Comparison of ENCODE assay signal across 10 mouse cellular contexts in genomic region chr3:90586906-90587305, GRCm38 (mm10). TPM values are rescaled to one million over a fixed set of nuclear protein-coding genes. Genes with fewer than 3 reads are reported as not detected.
DNase-seq lines count a peak whose midpoint lies in the region; ATAC-seq and TF ChIP-seq lines count a peak whose summit lies in the region.
"Had no signal": no experiment of that assay in that cellular context is flagged by ENCODE, and none has a peak within 500 bp of the region (broad histone marks: within the 10 kb centered on the region; RNA-seq: fewer than 3 reads in every experiment).

No protein-coding gene starts in this region.

- ATAC-seq in forebrain, embryonic 16.5 days, result no peak

- 7% methylated on average over 10 of the region's 10 CpGs for WGBS in macrophage (ENCODE audit: missing documents)
- WGBS in thymus, adult 2 months, result 4% methylated on average over 10 of the region's 10 CpGs
- WGBS in forebrain, embryonic 16.5 days, result 75% methylated on average over 10 of the region's 10 CpGs

- no peaks in the 10 kb centered on the region for H3K36me3 ChIP-seq in macrophage (ENCODE audit: inconsistent target)
- H3K36me3 ChIP-seq in thymus, adult 2 months (ENCODE audit: control insufficient read depth, insufficient read depth, low read length), result no peaks in the 10 kb centered on the region
- no peaks in the 10 kb centered on the region for H3K36me3 ChIP-seq in forebrain, embryonic 16.5 days (ENCODE audit: control insufficient read depth, insufficient read depth)

- H3K4me2 ChIP-seq in forebrain, embryonic 16.5 days (ENCODE audit: low read length), result no peak overlapping the region

- H3K79me2 ChIP-seq in macrophage (ENCODE audit: inconsistent target), result no peaks in the 10 kb centered on the region

- 0 out of 2 replicates have a peak, but pooled peaks have one; percentile 41 for TF ChIP-seq POLR2A in thymus, adult 2 months (IDR thresholded peaks at IDR 0.05; ENCODE audit: control insufficient read depth, extremely low read depth, insufficient read depth, low read length, poor library complexity)

- peaks cover 39% of the 10 kb centered on the region for H3K4me1 ChIP-seq in thymus, adult 2 months (replicated peaks; ENCODE audit: control insufficient read depth, insufficient read depth, low read length)
- no peaks in the 10 kb centered on the region for H3K4me1 ChIP-seq in forebrain, embryonic 16.5 days (replicated peaks; ENCODE audit: control insufficient read depth, insufficient read depth, low read length)

- H3K27ac ChIP-seq in macrophage, result peak overlapping the region; percentile 93
- H3K27ac ChIP-seq in thymus, adult 2 months (ENCODE audit: control insufficient read depth, insufficient read depth, low read length), result peak overlapping the region; percentile 93
- H3K27ac ChIP-seq in forebrain, embryonic 16.5 days (ENCODE audit: low read length), result no peak overlapping the region

- H3K27me3 ChIP-seq in thymus, adult 2 months (ENCODE audit: control insufficient read depth, insufficient read depth, low read length), result no peaks in the 10 kb centered on the region
- H3K27me3 ChIP-seq in forebrain, embryonic 16.5 days (replicated peaks; ENCODE audit: control insufficient read depth, insufficient read depth, low read length), result no peaks in the 10 kb centered on the region

- DNase-seq in 3T3-L1 (ENCODE audit: low read depth, low spot score) (peak; percentile 99), NIH3T3 (ENCODE audit: low read depth) (peak; percentile 97)
- DNase-seq in gastrocnemius, adult 8-10 months (ENCODE audit: low spot score in 2 of 2), result peak; percentile 75 to 81
- peak; percentile 38 for DNase-seq in kidney, adult 9 months
- peak; percentile 86 for DNase-seq in thymus, adult 2 months
- DNase-seq in c-Kit-positive CD71-positive TER-119-positive erythroid progenitor cells, embryonic 14.5 days (ENCODE audit: low spot score), result no peak

- TF ChIP-seq CTCF in thymus, adult 2 months (IDR thresholded peaks at IDR 0.05; ENCODE audit: borderline replicate concordance, control insufficient read depth, extremely low read depth, insufficient read depth, low read length, poor library complexity), result 0 out of 2 replicates have a peak, but pooled peaks have one; percentile 28

- no peak overlapping the region for H3K9ac ChIP-seq in forebrain, embryonic 16.5 days (replicated peaks; ENCODE audit: low read depth, low read length)

- H3K9me3 ChIP-seq in forebrain, embryonic 16.5 days (ENCODE audit: control insufficient read depth, low read length), result no peaks in the 10 kb centered on the region

- H3K4me3 ChIP-seq in macrophage (ENCODE audit: inconsistent target), result peak overlapping the region; percentile 3; the same call in 1 of the 2 replicates
- H3K4me3 ChIP-seq in thymus, adult 2 months (ENCODE audit: control insufficient read depth, insufficient read depth, low read length), result no peak overlapping the region
- H3K4me3 ChIP-seq in forebrain, embryonic 16.5 days (replicated peaks; ENCODE audit: low read length), result no peak overlapping the region

RNA-seq across cellular contexts. Expression of gene S100a2, which starts 3.1 kb away (rescaled TPM):
- total RNA-seq in gastrocnemius, adult 8-10 months (2022), result not detected
- not detected for total RNA-seq in macrophage (2018; cell fraction: chromatin; rRNA removed)
- total RNA-seq in macrophage (2018; cell fraction: cytosol; rRNA removed), result not detected
- total RNA-seq in macrophage (2018; cell fraction: nucleus; rRNA removed), result not detected
- not detected in 3 replicates for polyA plus RNA-seq in macrophage (2018)
- polyA plus RNA-seq in thymus, adult 2 months (2012; rRNA removed), result not detected in 2 replicates
- polyA plus RNA-seq in forebrain, embryonic 16.5 days (2015; fragmentation: Nextera tagmentation; extraction: Ambion mirVana), result not detected in 2 replicates
- polyA plus RNA-seq: embryonic facial prominence, embryonic 11.5 days; neural tube, embryonic 14.5 days had no signal

RNA-seq across cellular contexts. Expression of gene Gm42674, which starts 14.8 kb away (rescaled TPM):
- total RNA-seq in gastrocnemius, adult 8-10 months (2022), result not detected
- not detected for total RNA-seq in macrophage (2018; cell fraction: chromatin; rRNA removed)
- total RNA-seq in macrophage (2018; cell fraction: cytosol; rRNA removed), result not detected
- total RNA-seq in macrophage (2018; cell fraction: nucleus; rRNA removed), result not detected
- polyA plus RNA-seq in macrophage (2018), result not detected in 3 replicates
- polyA plus RNA-seq in thymus, adult 2 months (2012; rRNA removed), result not detected in 2 replicates
- polyA plus RNA-seq in forebrain, embryonic 16.5 days (2015; fragmentation: Nextera tagmentation; extraction: Ambion mirVana), result not detected in 2 replicates
- polyA plus RNA-seq: embryonic facial prominence, embryonic 11.5 days; neural tube, embryonic 14.5 days had no signal

RNA-seq across cellular contexts. Expression of gene S100a4, which starts 16.7 kb away (rescaled TPM):
- total RNA-seq in gastrocnemius, adult 8-10 months (2022), result 10 to 100 TPM in 2 of 4 experiments, 1 to 10 TPM in 2; 4.9 to 29.2 (median 11.3) TPM
- 100 to 1,000 TPM in 1 of 26 experiments, 10 to 100 TPM in 3, 1 to 10 TPM in 15, not detected in 7; 2.0 to 107 (median 5.4) TPM for total RNA-seq in macrophage (2018; cell fraction: chromatin; rRNA removed)
- 100 to 1,000 TPM in 13 of 26 experiments, 10 to 100 TPM in 13; 31.5 to 299 (median 113) TPM for total RNA-seq in macrophage (2018; cell fraction: cytosol; rRNA removed)
- 10 to 100 TPM in 19 of 26 experiments, 1 to 10 TPM in 7; 5.3 to 99.0 (median 15.9) TPM for total RNA-seq in macrophage (2018; cell fraction: nucleus; rRNA removed)
- 174 to 303 TPM (median 196 TPM) in 3 replicates for polyA plus RNA-seq in macrophage (2018)
- polyA plus RNA-seq in thymus, adult 2 months (2012; rRNA removed), result 31.0 and 51.8 TPM in 2 replicates
- 0.65 and 1.3 TPM in 2 replicates for polyA plus RNA-seq in forebrain, embryonic 16.5 days (2015; fragmentation: Nextera tagmentation; extraction: Ambion mirVana)
- polyA plus RNA-seq: neural tube, embryonic 14.5 days had no signal

RNA-seq across cellular contexts. Expression of gene S100a5, which starts 21.4 kb away (rescaled TPM):
- total RNA-seq in gastrocnemius, adult 8-10 months (2022), result 1 to 10 TPM in 2 of 4 experiments, under 1 TPM in 1, not detected in 1; 0.68 to 2.5 (median 2.2) TPM
- not detected for total RNA-seq in macrophage (2018; cell fraction: chromatin; rRNA removed)
- not detected for total RNA-seq in macrophage (2018; cell fraction: cytosol; rRNA removed)
- total RNA-seq in macrophage (2018; cell fraction: nucleus; rRNA removed), result not detected
- polyA plus RNA-seq in macrophage (2018), result not detected in 3 replicates
- not detected in 2 replicates for polyA plus RNA-seq in thymus, adult 2 months (2012; rRNA removed)
- not detected in 2 replicates for polyA plus RNA-seq in forebrain, embryonic 16.5 days (2015; fragmentation: Nextera tagmentation; extraction: Ambion mirVana)
- polyA plus RNA-seq: embryonic facial prominence, embryonic 11.5 days; neural tube, embryonic 14.5 days had no signal

RNA-seq across cellular contexts. Expression of gene S100a6, which starts 25.8 kb away (rescaled TPM):
- 10 to 100 TPM; 38.3 to 90.6 (median 55.1) TPM for total RNA-seq in gastrocnemius, adult 8-10 months (2022)
- 100 to 1,000 TPM in 1 of 26 experiments, 10 to 100 TPM in 7, 1 to 10 TPM in 16, not detected in 2; 2.3 to 191 (median 6.3) TPM for total RNA-seq in macrophage (2018; cell fraction: chromatin; rRNA removed)
- 100 to 1,000 TPM in 22 of 26 experiments, 10 to 100 TPM in 4; 66.6 to 211 (median 144) TPM for total RNA-seq in macrophage (2018; cell fraction: cytosol; rRNA removed)
- total RNA-seq in macrophage (2018; cell fraction: nucleus; rRNA removed), result 100 to 1,000 TPM in 1 of 26 experiments, 10 to 100 TPM in 24, 1 to 10 TPM in 1; 9.8 to 118 (median 30.3) TPM
- polyA plus RNA-seq in macrophage (2018), result 41.2 to 308 TPM (median 103 TPM) in 3 replicates
- 62.7 and 96.8 TPM in 2 replicates for polyA plus RNA-seq in thymus, adult 2 months (2012; rRNA removed)
- polyA plus RNA-seq in forebrain, embryonic 16.5 days (2015; fragmentation: Nextera tagmentation; extraction: Ambion mirVana), result 9.5 and 13.3 TPM in 2 replicates

Comparison
In these comparisons a context has a peak if more than half of its experiments do, and no peak if none do; other contexts are left out.
1. RNA of gene S100a4, which starts 16.7 kb away (polyA plus RNA-seq): 174 to 303 TPM in macrophage and 31.0 to 51.8 TPM in thymus, adult 2 months; 0.65 to 1.3 TPM in forebrain, embryonic 16.5 days; every median in the first group is over 10 times any median in the second.